Mouse (Mus musculus) lung, postnatal 25 days (tissue): ENCODE data around the gene Stard5.

Experiments used
- DNase-seq: peaks from one replicate; pipeline ENCODE4 v3.0.0; 2022; ENCODE audit warnings: low spot score

Stard5 gene

DNA sequence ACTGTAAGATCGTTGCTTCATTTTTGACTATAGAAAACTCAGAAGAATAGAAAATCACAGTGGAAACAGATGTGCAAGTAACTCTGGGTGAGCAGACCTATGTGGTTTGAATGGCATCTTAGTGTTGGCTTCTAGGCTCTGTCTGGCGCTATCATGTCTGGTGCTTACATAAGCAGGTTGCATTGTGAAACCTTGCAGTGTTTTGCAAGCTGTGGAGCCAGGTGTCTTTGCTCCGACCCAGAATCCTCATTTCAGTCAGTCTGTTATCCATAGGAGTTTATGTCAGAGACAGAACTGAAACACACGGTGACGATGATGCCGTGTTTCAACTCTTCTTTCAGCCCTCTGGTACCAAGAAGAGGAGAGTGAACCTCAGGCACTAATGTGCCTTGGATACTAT, 2.1 kb downstream of the Stard5 start:
- DNase-seq = no peak

DNA sequence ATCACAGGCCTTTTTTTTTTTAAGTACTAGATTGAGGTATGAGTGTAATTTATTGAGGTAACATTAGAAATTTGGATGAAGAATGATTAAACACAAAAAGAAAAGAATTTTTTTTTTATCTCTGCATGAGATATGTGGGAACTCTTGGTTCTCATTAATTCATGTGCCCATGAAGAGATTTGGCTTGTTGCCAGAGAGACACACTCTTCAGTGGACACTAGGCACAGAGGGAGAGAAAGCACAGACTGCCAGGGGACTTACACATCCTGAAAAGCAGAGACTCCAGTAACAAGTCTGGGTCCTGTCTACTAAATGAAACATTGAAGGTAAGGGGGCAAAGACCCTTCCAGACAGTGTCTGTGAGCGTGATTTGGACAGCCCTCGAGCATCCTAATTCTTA, 4.0 kb downstream of the Stard5 start:
- no peak for DNase-seq

DNA sequence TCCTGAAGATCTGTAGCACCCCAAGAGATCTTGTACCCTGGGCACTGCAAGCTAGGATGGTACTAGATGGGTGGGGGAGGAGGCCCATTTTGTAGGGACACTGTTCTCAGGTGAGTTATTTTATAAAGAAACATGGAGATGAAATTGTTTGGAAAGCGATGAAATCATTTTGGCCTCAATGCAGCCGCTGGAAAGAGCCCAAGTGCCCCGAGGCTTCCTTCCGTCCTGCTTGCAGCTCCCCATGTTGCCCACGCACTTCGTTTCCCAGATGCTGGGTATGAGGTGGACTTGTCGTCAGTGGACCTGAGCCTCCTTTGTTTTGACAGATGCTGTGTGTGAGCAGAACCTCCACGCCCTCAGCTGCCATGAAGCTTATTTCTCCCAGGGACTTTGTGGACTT, 4.7 kb downstream of the Stard5 start:
- DNase-seq = no peak

DNA sequence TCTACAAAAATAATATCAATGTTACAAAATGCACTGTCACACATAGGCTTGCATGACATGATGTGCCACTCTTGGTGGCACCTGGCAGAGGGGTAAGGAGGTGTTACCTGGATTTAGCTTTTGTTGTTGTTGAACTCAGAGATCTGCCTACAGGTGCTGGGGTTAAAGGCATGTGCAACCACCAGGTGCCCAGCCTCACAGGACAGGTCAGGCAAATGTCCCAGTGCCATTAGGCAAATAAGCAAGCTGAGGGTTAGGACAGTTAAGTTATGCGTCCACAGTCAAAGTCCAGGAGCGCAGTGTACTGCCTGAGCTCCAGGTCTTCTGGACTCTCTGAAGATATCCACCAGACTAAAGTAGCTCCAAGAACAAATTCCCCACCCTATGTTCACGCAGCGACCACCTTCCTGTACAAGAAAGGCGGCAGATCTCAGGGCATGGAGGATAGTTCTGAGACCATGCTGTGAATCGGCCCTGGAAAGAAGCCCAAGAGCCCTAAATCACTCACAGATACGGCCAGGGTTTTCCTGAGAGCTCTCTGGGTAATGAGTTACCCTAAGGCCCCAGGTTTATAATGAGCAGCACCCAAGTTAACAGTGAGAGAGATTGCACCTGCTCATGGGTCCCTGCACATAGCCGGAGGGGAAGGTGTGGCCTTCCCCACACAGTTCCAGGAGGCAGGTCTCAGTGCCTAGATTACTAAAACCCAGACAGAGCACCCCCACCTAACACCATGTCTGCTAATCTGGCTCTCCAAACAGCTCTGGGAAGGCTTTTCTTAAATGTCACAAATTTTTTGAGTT, 6.2 kb downstream of the Stard5 start:
- no peak for DNase-seq

DNA sequence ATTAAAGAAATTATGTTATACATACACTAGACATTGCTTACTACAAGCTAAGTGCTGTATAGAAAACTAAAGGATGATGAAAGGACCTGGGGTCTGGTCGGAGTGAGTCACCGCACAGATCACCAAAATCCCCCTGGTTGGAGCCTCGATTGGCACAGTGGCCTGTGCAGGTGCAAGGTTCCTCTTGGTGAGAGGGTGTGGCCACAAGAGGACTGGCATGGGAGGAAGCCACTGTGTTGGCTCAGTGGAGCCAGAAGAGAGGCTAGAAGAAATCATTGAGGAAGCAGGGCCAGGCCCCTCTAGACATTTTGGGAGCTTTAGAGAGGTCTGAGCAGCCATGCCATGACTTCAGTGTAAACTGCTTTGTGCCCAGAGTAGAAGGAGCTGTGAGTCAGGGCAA, 7.3 kb downstream of the Stard5 start:
- no peak for DNase-seq

DNA sequence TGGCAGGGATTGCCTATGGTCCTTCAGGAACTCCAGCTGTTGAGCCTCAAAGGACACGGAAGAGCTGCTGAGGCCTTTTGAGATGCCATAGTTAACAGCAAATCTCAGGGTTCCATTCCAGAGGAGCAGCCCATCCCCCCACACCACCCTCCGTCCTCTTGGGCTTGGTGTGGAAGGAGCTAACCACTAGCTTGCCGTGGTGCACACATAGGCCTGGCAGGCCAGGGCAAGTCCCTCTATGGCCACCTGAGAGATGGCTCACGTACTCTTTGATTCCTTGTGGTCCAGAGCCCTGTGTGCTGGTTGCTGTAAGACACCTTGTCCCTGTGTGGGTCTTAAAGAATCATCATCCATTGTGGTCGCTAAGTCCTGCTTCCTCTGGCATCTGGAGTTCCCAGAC, 8.8 kb downstream of the Stard5 start:
- DNase-seq = no peak

DNA sequence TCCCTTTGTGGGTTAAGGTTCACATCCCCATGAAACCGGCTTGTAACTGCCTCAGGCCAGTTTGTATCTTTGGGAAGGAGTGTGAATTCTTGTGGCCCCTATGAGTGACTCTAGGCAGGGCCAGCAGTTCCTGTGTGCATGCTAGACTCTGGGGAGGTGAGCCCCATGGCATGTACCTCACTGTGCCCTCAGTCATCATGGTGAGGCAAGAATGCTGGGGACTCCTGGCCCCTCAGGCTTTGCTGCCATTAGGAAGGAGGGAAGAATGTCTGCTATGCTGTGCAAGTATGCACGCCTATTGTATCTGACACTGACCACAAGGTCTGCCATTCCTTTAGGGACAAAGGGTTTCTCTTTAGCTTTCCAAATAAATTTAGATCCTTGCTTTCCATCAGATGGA, 9.4 kb downstream of the Stard5 start:
- no peak for DNase-seq

DNA sequence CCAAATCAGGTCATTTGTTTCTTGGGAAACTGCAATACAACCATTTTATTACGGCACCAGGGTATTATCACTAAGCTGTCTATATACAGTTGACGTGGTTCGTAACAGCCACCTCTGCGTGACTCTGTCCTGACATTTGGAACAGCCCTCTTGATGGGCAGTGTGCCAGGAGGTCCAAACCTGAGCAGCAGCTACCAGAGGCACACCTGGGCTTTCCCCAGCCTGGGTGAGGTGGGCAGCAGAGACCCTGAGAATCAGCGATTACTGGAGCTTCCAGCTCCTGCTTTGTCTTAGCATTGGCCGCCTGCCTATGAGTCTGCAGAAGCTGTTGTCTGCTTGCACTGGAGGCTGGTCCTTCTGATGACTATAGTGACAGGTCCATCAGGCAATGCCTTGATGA, 11.8 kb downstream of the Stard5 start:
- DNase-seq = no peak

DNA sequence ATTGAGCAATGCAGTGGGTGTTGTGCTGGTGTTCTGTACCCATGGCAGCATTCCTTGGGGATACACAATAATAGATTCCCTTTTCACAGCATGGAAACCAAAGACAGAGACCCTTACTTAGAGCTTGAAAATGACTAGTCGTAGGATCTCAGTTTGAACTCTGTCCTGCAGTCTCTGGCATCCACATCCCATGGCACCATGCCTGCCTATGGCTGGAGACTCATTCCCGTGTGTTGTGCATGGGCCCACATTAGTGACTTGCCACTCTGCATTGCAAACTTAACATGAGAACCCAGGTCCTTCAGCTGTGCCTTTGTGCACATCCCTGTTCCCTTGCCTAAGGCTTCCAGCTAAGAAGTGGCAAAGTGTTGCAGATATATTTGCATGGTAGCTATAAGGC, 13.0 kb downstream of the Stard5 start:
- no peak for DNase-seq

DNA sequence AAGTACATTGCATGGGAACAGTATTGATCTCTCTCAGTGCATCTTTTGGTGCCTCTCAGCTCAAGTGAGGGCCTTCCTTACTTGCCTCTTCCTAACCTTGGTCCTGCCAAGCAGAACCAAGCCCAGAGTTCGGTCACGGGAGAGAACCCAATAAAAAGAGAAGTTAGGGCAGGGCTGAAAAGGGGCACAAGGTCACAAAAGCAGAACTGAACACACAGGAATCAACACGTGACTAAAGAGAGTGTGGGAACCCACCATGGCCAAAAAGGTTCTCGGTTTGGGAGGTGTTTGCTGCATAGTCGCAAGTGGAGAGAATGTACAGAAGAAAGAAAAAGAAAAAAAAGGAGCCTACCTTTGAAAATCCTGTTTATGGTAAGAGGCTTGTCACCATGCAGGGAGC, 13.7 kb downstream of the Stard5 start:
- DNase-seq = peak; percentile 66

DNA sequence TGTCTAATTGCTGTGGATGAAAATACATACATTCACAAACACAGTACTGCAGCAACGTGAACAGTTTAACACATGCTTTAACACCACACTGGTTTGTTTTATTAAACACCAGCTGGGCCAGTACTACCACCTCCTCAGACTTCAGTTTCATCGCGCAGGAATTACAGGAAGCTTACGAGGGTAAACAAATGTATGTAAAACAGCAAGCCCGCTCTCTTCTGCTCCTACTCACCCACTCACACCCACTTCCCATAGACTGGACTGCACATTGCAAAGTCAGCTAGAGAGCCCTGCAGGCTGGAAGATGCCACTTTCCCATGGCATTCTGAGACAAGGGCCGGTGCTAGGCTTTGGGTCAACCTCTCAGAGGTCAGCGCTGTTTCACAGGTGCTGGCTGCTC, 17.0 kb downstream of the Stard5 start:
- no peak for DNase-seq

DNA sequence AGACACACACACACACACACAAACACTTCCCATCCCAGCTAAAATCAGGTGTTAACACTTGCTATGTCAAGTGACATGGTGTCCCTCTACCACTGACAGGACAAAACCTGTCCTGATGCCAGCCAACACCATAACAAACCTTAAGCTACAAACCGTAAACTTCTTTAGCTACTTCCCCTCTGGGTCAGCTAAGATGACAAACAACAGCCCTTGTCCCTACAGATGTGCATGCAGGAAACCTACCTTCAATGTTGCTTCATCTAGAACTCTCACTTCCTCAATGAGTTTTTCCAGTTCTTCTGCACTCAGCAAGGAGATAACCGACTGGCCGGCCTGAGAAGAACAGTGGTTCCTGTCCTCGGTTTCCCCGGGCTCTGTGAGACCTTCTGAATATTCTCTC, 18.9 kb downstream of the Stard5 start:
- peak; percentile 60 for DNase-seq

DNA sequence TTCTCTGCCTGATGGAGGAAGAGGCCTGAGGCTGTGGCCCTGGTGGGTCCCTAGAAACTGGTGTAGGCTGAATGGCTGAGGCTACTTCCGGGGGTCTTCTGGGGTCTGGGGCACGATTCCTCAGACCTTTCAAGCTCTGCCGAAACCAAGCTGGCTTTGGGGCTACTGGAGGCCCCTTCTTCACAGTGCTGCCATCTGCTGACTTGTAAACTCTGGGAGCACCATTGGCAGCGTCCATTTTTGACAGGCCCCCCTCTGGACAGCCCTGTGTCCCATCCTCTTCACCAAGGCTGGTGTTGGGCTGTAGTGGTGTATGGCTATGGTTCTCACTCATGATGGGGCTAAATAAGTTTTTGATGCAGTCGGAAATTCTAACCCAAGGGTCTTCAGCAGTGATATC, 20.7 kb downstream of the Stard5 start:
- no peak for DNase-seq

DNA sequence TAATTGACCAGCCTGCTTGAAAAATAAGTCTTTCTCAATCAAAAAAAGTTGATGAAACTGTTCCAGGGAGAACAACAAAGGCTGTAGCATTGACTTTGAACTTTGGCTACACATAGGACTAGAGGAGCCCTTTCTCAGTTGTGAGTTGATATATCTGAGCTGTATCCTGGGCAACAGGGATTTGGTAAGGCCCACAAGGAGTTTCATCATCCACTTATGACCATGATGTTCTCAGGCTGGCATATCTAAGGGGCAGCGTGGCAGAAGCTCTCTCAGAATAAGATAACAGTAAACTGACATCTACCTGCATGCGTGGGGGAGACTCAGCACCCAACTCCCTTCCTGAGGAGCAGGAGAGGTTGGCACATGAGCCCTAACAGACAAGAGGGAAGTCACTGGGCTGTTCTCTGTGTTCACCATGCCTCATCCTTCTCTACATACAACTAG, 21.9 kb downstream of the Stard5 start:
- DNase-seq = peak; percentile 25

DNA sequence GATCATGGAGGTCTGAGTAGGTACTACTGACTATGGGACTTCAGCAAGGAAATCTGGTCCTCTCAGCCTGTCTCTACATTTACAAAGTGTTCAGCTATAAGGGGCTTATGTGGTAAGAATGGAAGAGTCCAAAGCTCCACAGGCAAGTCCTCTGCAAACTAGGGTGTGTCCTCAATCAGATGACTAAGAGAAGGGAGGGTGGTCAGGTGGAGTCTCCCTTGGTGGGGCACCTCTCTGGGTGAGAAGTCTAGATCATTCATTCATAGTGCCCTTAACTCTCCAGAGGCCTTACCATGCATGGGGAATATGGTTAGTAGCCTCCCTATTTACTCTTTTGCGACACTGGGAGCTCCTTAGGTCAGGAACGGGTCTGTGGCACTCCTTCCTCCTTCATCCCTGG, 22.4 kb downstream of the Stard5 start:
- DNase-seq = no peak

DNA sequence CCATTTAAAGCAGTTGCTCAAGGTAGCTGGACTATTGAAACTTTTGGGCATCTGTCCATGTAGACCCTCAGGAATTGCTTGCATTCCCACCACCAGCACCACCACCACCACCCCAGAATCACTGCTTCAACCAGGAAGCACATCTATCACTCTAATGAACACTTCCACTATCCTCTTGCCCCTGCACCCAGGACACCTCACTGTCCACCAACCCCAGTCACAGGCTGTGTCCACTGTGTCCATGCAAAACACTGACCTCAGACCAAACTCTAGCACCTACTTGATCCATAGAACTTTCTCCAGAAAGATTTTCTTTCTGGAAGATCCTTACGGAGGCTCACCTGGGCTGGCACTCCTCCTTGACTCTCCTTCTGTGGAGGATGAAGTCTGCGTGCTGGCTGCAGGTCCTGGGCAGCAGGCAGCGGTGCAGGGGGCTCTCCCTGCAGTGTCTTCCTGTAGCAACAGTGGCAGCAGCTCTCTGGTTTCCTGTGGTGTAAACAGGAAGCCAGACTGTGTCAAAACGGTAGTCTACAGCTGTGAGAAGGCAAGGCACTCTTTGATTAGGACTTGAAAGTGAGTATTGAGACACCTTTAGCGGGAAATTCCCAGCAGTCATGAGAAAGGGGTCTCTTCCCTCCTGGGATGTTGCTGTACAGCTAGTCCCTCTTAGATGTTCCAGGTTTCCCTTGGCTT, 23.3 kb downstream of the Stard5 start:
- DNase-seq = peak; percentile 75

DNA sequence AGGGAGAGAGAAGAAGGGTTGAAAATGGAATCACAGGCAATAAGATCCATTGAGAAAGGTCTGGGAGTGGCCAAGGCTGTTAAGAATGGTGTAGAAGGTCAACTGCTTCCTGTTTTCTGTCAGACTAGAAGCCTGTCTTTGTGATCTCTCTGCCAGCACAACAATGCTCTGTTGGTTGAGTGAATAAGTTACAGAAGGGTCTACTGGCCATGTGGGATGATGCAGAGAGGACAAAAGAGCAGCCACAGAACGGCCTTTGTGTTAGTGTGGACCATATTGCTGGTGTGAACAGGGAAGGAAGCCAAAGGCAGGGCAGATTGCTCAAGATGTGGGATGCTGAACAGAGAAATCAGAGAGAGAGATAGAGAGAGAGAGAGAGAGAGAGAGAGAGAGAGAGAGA, 27.0 kb downstream of the Stard5 start:
- no peak for DNase-seq

DNA sequence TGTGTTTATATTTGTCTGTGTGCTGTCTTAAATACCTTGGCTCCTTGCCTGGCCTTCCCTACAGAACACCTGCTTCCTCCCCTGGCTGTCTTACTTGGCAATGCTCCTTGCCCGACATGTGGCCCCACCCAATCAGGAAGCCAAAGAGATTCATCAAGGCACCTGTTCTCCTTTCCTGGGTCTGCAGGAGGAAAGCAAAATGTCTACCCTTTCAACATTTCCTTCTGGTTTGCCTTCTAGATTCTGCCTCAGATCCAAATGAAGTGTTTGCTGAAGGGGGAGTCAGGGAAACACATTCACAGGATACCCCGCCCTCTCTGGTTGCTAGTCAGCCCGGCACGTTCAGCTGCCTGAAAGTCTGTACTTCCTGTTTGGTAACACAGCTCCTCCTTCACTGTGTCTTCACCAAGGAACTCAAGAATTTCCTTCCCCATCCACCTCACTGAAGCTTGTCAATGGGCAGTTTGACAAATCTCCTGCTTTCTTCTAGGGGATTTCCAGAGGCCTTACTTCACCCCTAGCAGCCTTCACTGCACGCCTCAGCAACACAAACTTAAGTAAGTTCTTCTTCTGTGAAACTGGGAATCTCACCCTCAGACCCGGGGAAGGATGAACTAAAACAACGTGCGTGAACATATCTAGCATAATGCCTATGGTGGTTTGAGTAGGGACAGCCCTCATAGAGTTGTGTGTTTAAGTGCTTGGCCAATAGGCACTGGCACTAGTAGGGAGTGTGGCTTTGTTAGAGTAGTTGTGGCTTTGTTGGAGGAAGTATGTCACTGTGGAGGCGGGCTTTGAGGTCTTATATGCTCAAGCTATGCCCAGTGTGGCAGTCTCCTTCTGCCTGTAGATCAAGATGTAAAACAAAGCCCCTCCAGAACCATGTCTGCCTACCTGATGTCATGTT, 27.7 kb downstream of the Stard5 start:
- DNase-seq = peak; percentile 71

DNA sequence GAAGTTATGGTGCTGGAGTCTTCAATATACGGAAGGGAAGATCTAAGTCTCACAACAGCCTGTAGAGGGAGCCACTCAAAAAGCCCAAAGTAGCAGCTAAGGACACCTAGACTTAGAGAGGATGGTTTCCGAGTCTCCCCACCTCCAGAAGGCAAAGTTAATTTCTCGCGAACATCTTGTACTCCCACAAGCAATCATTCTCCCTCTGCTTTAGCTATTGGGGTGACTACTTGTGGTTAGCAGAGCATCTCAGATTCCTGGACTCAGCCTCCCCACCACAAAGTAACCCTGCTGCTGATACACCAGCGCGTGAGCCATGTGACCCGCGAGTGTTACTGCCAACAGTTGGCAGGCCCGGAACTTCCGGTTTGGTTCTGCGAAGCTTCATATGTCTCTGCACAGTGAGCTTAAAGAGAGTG, 28.5 kb downstream of the Stard5 start:
- DNase-seq = peak; percentile 42

DNA sequence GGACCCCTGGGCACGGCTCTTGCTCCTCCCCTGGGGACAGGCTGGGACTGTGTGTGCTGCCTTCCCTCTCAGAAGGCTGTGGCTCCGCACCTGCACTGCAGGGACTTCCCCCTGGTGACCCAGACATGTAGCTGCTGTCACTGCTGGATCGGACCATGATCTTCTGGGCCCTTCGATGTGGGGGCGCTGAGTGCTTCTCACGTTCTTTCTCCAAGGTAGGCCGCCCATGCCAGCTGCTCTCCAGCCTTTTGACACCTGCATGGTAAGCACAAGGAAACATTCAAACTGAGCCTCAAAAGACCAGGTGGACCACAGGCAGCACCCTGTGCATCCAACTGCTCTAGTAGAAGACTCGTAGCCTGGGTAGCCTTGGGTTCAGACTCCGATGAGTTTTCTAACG, 29.3 kb downstream of the Stard5 start:
- DNase-seq = no peak

DNA sequence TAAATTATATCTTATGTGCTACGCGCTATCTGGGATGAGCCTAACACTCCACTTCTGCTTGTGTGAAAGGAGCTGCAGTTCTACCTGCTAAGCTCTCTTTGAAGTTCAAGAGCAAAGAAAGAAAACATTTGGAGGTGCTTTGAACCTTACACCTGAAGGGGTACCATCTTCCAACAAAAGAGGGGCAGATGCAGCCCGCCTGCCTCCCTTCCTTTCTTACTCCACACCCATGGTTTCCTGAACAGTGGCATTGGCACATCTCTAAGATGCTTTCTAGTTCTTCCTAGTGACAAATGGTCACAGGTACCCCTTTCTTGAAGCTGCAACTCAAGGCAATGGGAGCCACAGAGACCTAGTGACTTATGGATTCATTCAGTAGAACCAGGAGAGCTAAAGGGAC, 30.0 kb downstream of the Stard5 start:
- no peak for DNase-seq

DNA sequence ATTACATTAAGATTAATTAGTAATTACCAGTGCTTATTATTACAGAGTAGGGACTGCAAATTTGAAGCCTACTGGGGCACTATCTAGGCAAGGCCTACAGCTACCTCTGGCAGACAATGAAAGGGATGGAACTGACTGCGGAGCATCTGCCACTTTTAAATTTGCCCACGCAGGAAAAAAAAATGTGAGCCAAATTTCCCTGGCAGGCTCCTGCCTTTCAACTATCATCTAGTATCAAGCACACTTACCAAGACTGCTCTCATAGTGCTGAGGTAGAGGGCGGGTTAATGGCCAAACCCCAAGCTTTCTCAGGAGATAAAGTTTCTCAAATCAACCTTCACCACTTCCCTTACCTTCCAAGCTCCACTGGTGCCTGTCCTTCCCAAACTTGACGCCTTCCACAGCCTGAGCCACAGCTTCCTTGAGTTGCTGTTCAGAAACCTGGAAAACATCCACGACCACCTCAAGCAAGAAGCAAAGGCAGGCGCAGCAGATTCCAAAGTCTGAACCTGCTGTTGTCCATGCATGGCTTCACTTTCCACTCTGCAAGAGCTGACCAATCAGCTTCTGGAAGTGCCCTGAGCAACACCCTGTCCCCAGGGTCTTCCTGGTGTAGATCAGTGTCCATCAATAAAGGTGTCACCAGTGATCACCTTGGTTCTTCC, 31.1 kb downstream of the Stard5 start:
- no peak for DNase-seq
